8 mouse cellular contexts compared by ENCODE assay signal in the genomic region with DNA sequence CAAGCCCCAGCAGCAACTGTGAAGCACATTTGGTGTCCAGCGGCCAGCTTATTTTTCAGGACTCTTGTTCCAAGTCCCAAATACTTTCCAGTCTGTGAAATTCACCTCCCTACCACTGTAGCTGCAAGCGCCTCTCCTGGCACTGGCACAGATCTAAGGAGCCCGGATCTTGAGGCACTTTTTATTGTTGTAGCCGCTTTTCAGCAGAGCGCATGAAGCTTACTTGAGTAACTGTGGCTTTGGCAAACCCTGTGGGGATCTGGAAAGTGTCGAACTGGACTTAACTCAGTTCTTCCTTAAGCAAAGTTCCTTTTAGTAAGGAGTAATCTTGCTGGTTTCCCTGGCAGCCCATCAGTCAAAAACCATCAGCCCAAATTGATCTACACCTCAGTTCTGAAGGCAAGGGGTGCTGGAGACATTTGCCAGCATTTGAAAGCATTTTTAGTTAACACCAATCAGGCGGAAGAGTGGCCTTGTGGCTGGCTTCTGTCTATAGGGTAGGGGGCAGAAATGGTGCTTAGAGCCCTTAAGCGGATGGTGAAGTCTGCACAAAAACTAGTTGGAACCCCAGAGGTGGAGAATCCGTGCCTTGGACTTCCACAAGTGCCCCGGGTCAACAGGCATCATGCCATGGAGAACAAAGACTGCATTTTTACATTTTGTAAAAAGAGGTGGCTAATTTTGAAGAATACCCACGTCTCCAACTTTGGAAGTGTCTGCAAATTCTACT. TPM values are rescaled to one million over a fixed set of nuclear protein-coding genes. Genes with fewer than 3 reads are reported as not detected.
DNase-seq lines count a peak whose midpoint lies in the region; ATAC-seq lines count a peak whose summit lies in the region.

No protein-coding gene starts in this region.

- peak overlapping the region; percentile 89; the same call in 1 of the 2 replicates for H3K27ac ChIP-seq in kidney, embryonic 16.5 days (ENCODE audit: low read length)
- H3K27ac ChIP-seq in forebrain, embryonic 11.5 days (ENCODE audit: low read depth, low read length), result no peak overlapping the region
- no peak overlapping the region for H3K27ac ChIP-seq in hindbrain, embryonic 11.5 days (ENCODE audit: low read depth, low read length)
- H3K27ac ChIP-seq in limb, embryonic 11.5 days (replicated peaks; ENCODE audit: low read depth, low read length), result peak overlapping the region; percentile 94
- no peak overlapping the region for H3K27ac ChIP-seq in midbrain, embryonic 16.5 days (ENCODE audit: low read length)

- H3K27me3 ChIP-seq in kidney, embryonic 16.5 days (ENCODE audit: insufficient read depth, low read length), result peaks cover 3% of the 10 kb centered on the region; the same call in 1 of the 2 replicates
- no peaks in the 10 kb centered on the region for H3K27me3 ChIP-seq in forebrain, embryonic 11.5 days (ENCODE audit: control insufficient read depth, insufficient read depth, low read length)
- no peaks in the 10 kb centered on the region for H3K27me3 ChIP-seq in hindbrain, embryonic 11.5 days (ENCODE audit: control insufficient read depth, insufficient read depth, low read length)
- H3K27me3 ChIP-seq in limb, embryonic 11.5 days (ENCODE audit: control insufficient read depth, insufficient read depth, low read length), result no peaks in the 10 kb centered on the region
- no peaks in the 10 kb centered on the region for H3K27me3 ChIP-seq in midbrain, embryonic 16.5 days (ENCODE audit: control insufficient read depth, insufficient read depth, low read depth, low read length)

- peak overlapping the region; percentile 92 for H3K9ac ChIP-seq in kidney, embryonic 16.5 days (replicated peaks; ENCODE audit: low read length)
- H3K9ac ChIP-seq in forebrain, embryonic 11.5 days (ENCODE audit: low read length), result peak overlapping the region; percentile 72
- H3K9ac ChIP-seq in hindbrain, embryonic 11.5 days (ENCODE audit: low read depth, low read length), result peak overlapping the region; percentile 83
- peak overlapping the region; percentile 97 for H3K9ac ChIP-seq in limb, embryonic 11.5 days (ENCODE audit: low read length)
- H3K9ac ChIP-seq in midbrain, embryonic 16.5 days (ENCODE audit: low read depth, low read length), result peak overlapping the region; percentile 79

- no peak for ATAC-seq in kidney, embryonic 16.5 days (ENCODE audit: low FRiP score, low TSS enrichment)
- no peak for ATAC-seq in forebrain, embryonic 11.5 days (replicated peaks; ENCODE audit: low FRiP score)
- ATAC-seq in hindbrain, embryonic 11.5 days (ENCODE audit: low FRiP score), result no peak
- ATAC-seq in limb, embryonic 11.5 days (ENCODE audit: insufficient number of reproducible peaks, low FRiP score, low TSS enrichment, low read depth), result peak; percentile 45; the same call in 1 of the 2 replicates
- ATAC-seq in midbrain, embryonic 16.5 days, result no peak
- no peak for ATAC-seq in monocyte, adult 5-6 weeks (replicated peaks; ENCODE audit: insufficient number of reproducible peaks, low FRiP score, low TSS enrichment, poor library complexity, severe bottlenecking)

- no peaks in the 10 kb centered on the region for H3K9me3 ChIP-seq in kidney, embryonic 16.5 days (ENCODE audit: low read length)
- no peaks in the 10 kb centered on the region for H3K9me3 ChIP-seq in forebrain, embryonic 11.5 days (ENCODE audit: control insufficient read depth, low read length)
- H3K9me3 ChIP-seq in hindbrain, embryonic 11.5 days (ENCODE audit: control insufficient read depth, low read length), result no peaks in the 10 kb centered on the region
- H3K9me3 ChIP-seq in limb, embryonic 11.5 days (ENCODE audit: control insufficient read depth, low read length), result no peaks in the 10 kb centered on the region
- no peaks in the 10 kb centered on the region for H3K9me3 ChIP-seq in midbrain, embryonic 16.5 days (replicated peaks; ENCODE audit: control insufficient read depth, low read length, poor library complexity, severe bottlenecking)

- H3K4me3 ChIP-seq in kidney, embryonic 16.5 days (ENCODE audit: low read length), result peak overlapping the region; percentile 79
- peak overlapping the region; percentile 59 for H3K4me3 ChIP-seq in forebrain, embryonic 11.5 days (ENCODE audit: low read depth, low read length)
- peak overlapping the region; percentile 81 for H3K4me3 ChIP-seq in hindbrain, embryonic 11.5 days (ENCODE audit: low read depth, low read length)
- peak overlapping the region; percentile 84 for H3K4me3 ChIP-seq in limb, embryonic 11.5 days (ENCODE audit: low read depth, low read length)
- peak overlapping the region; percentile 73 for H3K4me3 ChIP-seq in midbrain, embryonic 16.5 days (ENCODE audit: low read depth, low read length)

- WGBS in kidney, embryonic 16.5 days, result 10% methylated on average over 11 of the region's 11 CpGs
- WGBS in forebrain, embryonic 11.5 days, result 12% methylated on average over 11 of the region's 11 CpGs
- 15% methylated on average over 11 of the region's 11 CpGs for WGBS in hindbrain, embryonic 11.5 days
- WGBS in limb, embryonic 11.5 days, result 5% methylated on average over 11 of the region's 11 CpGs
- WGBS in midbrain, embryonic 16.5 days, result 3% methylated on average over 11 of the region's 11 CpGs

- H3K4me2 ChIP-seq in kidney, embryonic 16.5 days (replicated peaks; ENCODE audit: low read depth, low read length), result peak overlapping the region; percentile 91
- H3K4me2 ChIP-seq in forebrain, embryonic 11.5 days (ENCODE audit: low read depth, low read length, severe bottlenecking), result peak overlapping the region; percentile 65
- peak overlapping the region; percentile 83 for H3K4me2 ChIP-seq in hindbrain, embryonic 11.5 days (replicated peaks; ENCODE audit: low read depth, low read length)
- H3K4me2 ChIP-seq in limb, embryonic 11.5 days (ENCODE audit: low read depth, severe bottlenecking), result peak overlapping the region; percentile 79
- H3K4me2 ChIP-seq in midbrain, embryonic 16.5 days (ENCODE audit: low read length), result peak overlapping the region; percentile 98

- H3K36me3 ChIP-seq in kidney, embryonic 16.5 days (ENCODE audit: insufficient read depth, low read length), result no peaks in the 10 kb centered on the region
- H3K36me3 ChIP-seq in forebrain, embryonic 11.5 days (ENCODE audit: control insufficient read depth, insufficient read depth, low read length), result no peaks in the 10 kb centered on the region
- H3K36me3 ChIP-seq in hindbrain, embryonic 11.5 days (ENCODE audit: control insufficient read depth, insufficient read depth, low read length), result no peaks in the 10 kb centered on the region
- H3K36me3 ChIP-seq in limb, embryonic 11.5 days (ENCODE audit: control insufficient read depth, insufficient read depth, low read length), result no peaks in the 10 kb centered on the region
- H3K36me3 ChIP-seq in midbrain, embryonic 16.5 days (ENCODE audit: control insufficient read depth, insufficient read depth, low read length), result no peaks in the 10 kb centered on the region

- peaks cover 21% of the 10 kb centered on the region for H3K4me1 ChIP-seq in kidney, embryonic 16.5 days (ENCODE audit: insufficient read depth, low read length)
- H3K4me1 ChIP-seq in forebrain, embryonic 11.5 days (replicated peaks; ENCODE audit: control insufficient read depth, insufficient read depth, low read length), result peaks cover 6% of the 10 kb centered on the region; the same call in 1 of the 2 replicates
- no peaks in the 10 kb centered on the region; the same call in 1 of the 2 replicates for H3K4me1 ChIP-seq in hindbrain, embryonic 11.5 days (replicated peaks; ENCODE audit: control insufficient read depth, insufficient read depth, low read length)
- H3K4me1 ChIP-seq in limb, embryonic 11.5 days (ENCODE audit: control insufficient read depth, insufficient read depth, low read length), result peaks cover 8% of the 10 kb centered on the region
- H3K4me1 ChIP-seq in midbrain, embryonic 16.5 days (ENCODE audit: control insufficient read depth, insufficient read depth, low read length), result peaks cover 10% of the 10 kb centered on the region; the same call in 1 of the 2 replicates

- DNase-seq in kidney, adult 8-10 months, result no peak
- peak; percentile 63 for DNase-seq in forebrain, embryonic 11.5 days (ENCODE audit: low spot score)
- DNase-seq in hindbrain, embryonic 11.5 days (ENCODE audit: low spot score), result peak; percentile 49
- DNase-seq in limb, embryonic 11.5 days (ENCODE audit: low spot score), result peak; percentile 70
- no peak for DNase-seq in urinary bladder, postnatal 36 days (ENCODE audit: low spot score in 2 of 2)

RNA-seq across cellular contexts. Expression of a gene that starts 1.1 kb away (rescaled TPM):
- 5.2 and 5.5 TPM in 2 replicates for polyA plus RNA-seq in kidney, embryonic 16.5 days (2015; fragmentation: Nextera tagmentation; extraction: Ambion mirVana)
- 5.8 and 7.4 TPM in 2 replicates for polyA plus RNA-seq in forebrain, embryonic 11.5 days (2014; fragmentation: Nextera tagmentation; extraction: Ambion mirVana)
- 4.5 and 7.4 TPM in 2 replicates for polyA plus RNA-seq in hindbrain, embryonic 11.5 days (2014; fragmentation: Nextera tagmentation; extraction: Ambion mirVana)
- 13.2 and 16.0 TPM in 2 replicates for polyA plus RNA-seq in limb, embryonic 11.5 days (2014; fragmentation: Nextera tagmentation; extraction: Ambion mirVana)
- polyA plus RNA-seq in midbrain, embryonic 16.5 days (2015; fragmentation: Nextera tagmentation; extraction: Ambion mirVana), result 2.7 and 3.0 TPM in 2 replicates
- total RNA-seq in monocyte, adult 5-6 weeks (2017), result 0.43 TPM in 1 of 3 replicates, not detected in the others

RNA-seq across cellular contexts. Expression of a gene that starts 16.2 kb away (rescaled TPM):
- not detected in 2 replicates for polyA plus RNA-seq in kidney, embryonic 16.5 days (2015; fragmentation: Nextera tagmentation; extraction: Ambion mirVana)
- polyA plus RNA-seq in forebrain, embryonic 11.5 days (2014; fragmentation: Nextera tagmentation; extraction: Ambion mirVana), result not detected in 2 replicates
- polyA plus RNA-seq in hindbrain, embryonic 11.5 days (2014; fragmentation: Nextera tagmentation; extraction: Ambion mirVana), result not detected in 2 replicates
- polyA plus RNA-seq in limb, embryonic 11.5 days (2014; fragmentation: Nextera tagmentation; extraction: Ambion mirVana), result not detected in 2 replicates
- not detected in 2 replicates for polyA plus RNA-seq in midbrain, embryonic 16.5 days (2015; fragmentation: Nextera tagmentation; extraction: Ambion mirVana)
- not detected in 3 replicates for total RNA-seq in monocyte, adult 5-6 weeks (2017)

RNA-seq across cellular contexts. Expression of a gene that starts 38.6 kb away (rescaled TPM):
- not detected in 2 replicates for polyA plus RNA-seq in kidney, embryonic 16.5 days (2015; fragmentation: Nextera tagmentation; extraction: Ambion mirVana)
- polyA plus RNA-seq in forebrain, embryonic 11.5 days (2014; fragmentation: Nextera tagmentation; extraction: Ambion mirVana), result not detected in 2 replicates
- not detected in 2 replicates for polyA plus RNA-seq in hindbrain, embryonic 11.5 days (2014; fragmentation: Nextera tagmentation; extraction: Ambion mirVana)
- not detected in 2 replicates for polyA plus RNA-seq in limb, embryonic 11.5 days (2014; fragmentation: Nextera tagmentation; extraction: Ambion mirVana)
- polyA plus RNA-seq in midbrain, embryonic 16.5 days (2015; fragmentation: Nextera tagmentation; extraction: Ambion mirVana), result not detected in 2 replicates
- total RNA-seq in monocyte, adult 5-6 weeks (2017), result not detected in 3 replicates

RNA-seq across cellular contexts. Expression of a gene that starts 54.2 kb away (rescaled TPM):
- 0.35 and 0.56 TPM in 2 replicates for polyA plus RNA-seq in kidney, embryonic 16.5 days (2015; fragmentation: Nextera tagmentation; extraction: Ambion mirVana)
- polyA plus RNA-seq in forebrain, embryonic 11.5 days (2014; fragmentation: Nextera tagmentation; extraction: Ambion mirVana), result not detected in 2 replicates
- 0.29 TPM in 1 of 2 replicates, not detected in the other for polyA plus RNA-seq in hindbrain, embryonic 11.5 days (2014; fragmentation: Nextera tagmentation; extraction: Ambion mirVana)
- polyA plus RNA-seq in limb, embryonic 11.5 days (2014; fragmentation: Nextera tagmentation; extraction: Ambion mirVana), result not detected in 2 replicates
- polyA plus RNA-seq in midbrain, embryonic 16.5 days (2015; fragmentation: Nextera tagmentation; extraction: Ambion mirVana), result 0.76 and 0.88 TPM in 2 replicates
- total RNA-seq in monocyte, adult 5-6 weeks (2017), result not detected in 3 replicates

Comparison
In these comparisons a context has a peak if more than half of its experiments do, and no peak if none do; other contexts are left out.
1. H3K27ac ChIP-seq: peak in kidney, embryonic 16.5 days (single experiment) and limb, embryonic 11.5 days (single experiment); none in forebrain, embryonic 11.5 days (single experiment), hindbrain, embryonic 11.5 days (single experiment) and midbrain, embryonic 16.5 days (single experiment).
2. DNase-seq: peak in forebrain, embryonic 11.5 days (single experiment), hindbrain, embryonic 11.5 days (single experiment) and limb, embryonic 11.5 days (single experiment); none in kidney, adult 8-10 months (0 of 2) and urinary bladder, postnatal 36 days (0 of 2).
3. Peak in every context shown above with its lines, with median percentiles within 50 percentile points of each other: H3K4me2 ChIP-seq, H3K4me3 ChIP-seq and H3K9ac ChIP-seq.